Mouse (Mus musculus) lung, postnatal 0 days (tissue): ENCODE measurements around the gene Ncapd3. TPM values are rescaled to one million over a fixed set of nuclear protein-coding genes. Genes with fewer than 3 reads are reported as not detected.
A peak's percentile ranks its signal among the peaks of the same experiment; 100 is the strongest.

Source experiments
- ATAC-seq: fragments of 200-750 bp; cut with Nextera tagmentation; 2 replicates; pipeline ENCODE4 v1.8.0; 2017; ENCODE audit warnings: moderate library complexity
- DNase-seq: peaks from one replicate; pipeline ENCODE4 v3.0.0-alpha.2; 2016; ENCODE audit warnings: low spot score
- H3K27ac ChIP-seq: fragments of 300-500 bp; sonication (generic); 2 replicates; pipeline ENCODE4 v1.5.1; 2014; ENCODE audit warnings: antibody characterized with exemption, mild to moderate bottlenecking, low read length, mixed read lengths
- H3K27me3 ChIP-seq: fragments of 300-500 bp; sonication (generic); replicated peaks from 2 replicates; pipeline ENCODE4 v1.6.1; 2014; ENCODE audit warnings: low read length, mixed read lengths; ENCODE audit not compliant: insufficient read depth
- H3K36me3 ChIP-seq: fragments of 300-500 bp; sonication (generic); 2 replicates; pipeline ENCODE4 v1.6.1; 2014; ENCODE audit warnings: low read length, mixed read lengths; ENCODE audit not compliant: insufficient read depth
- H3K4me1 ChIP-seq: fragments of 300-500 bp; sonication (generic); 2 replicates; pipeline ENCODE4 v1.6.1; 2014; ENCODE audit warnings: antibody characterized with exemption, low read depth, low read length, mixed read lengths; ENCODE audit not compliant: insufficient read depth
- H3K4me2 ChIP-seq: fragments of 300-500 bp; sonication (generic); replicated peaks from 2 replicates; pipeline ENCODE4 v1.6.1; 2014; ENCODE audit warnings: low read depth, mild to moderate bottlenecking, low read length, moderate library complexity, mixed read lengths
- H3K4me3 ChIP-seq: fragments of 300-500 bp; sonication (generic); 2 replicates; pipeline ENCODE4 v1.5.1; 2014; ENCODE audit warnings: low read depth, low read length
- H3K9ac ChIP-seq: fragments of 300-500 bp; sonication (generic); replicated peaks from 2 replicates; pipeline ENCODE4 v1.6.1; 2014; ENCODE audit warnings: low read depth, mild to moderate bottlenecking
- H3K9me3 ChIP-seq: fragments of 300-500 bp; sonication (generic); 2 replicates; pipeline ENCODE4 v1.6.1; 2016; ENCODE audit warnings: low read length, mixed read lengths
- CTCF ChIP-seq: IDR thresholded peaks from 2 replicates; pipeline ENCODE4 v1.5.1; 2016; ENCODE audit warnings: antibody characterized with exemption, mild to moderate bottlenecking
- EP300 ChIP-seq: IDR thresholded peaks from 2 replicates; pipeline ENCODE4 v1.6.1; 2016; ENCODE audit warnings: antibody characterized with exemption, mild to moderate bottlenecking, control low read depth
- WGBS: fragments of 180-500 bp; shearing (Covaris S2); extraction: QIAGEN DNeasy Blood & Tissue Kit; methylation state at CpG from one replicate; pipeline ENCODE4 v1.1.7; 2014; 5-methylcytosine and 5-hydroxymethylcytosine counted together
- polyA plus RNA-seq: library from polyadenylated mRNA; unstranded; fragments of >200 nt; fragmentation: Nextera tagmentation; extraction: Ambion mirVana; gene quantifications from 2 replicates; pipeline ENCODE4 v1.2.1, GENCODE M21; 2015

Gene Ncapd3
- polyA plus RNA-seq, 1 experiment from 2014 or later = 6.3 TPM

- TF ChIP-seq CTCF (peak; percentile 50), EP300 (no peak)
- H3K4me2 ChIP-seq = no peak overlapping the region
- DNase-seq = peak; percentile 34
- H3K9ac ChIP-seq = no peak overlapping the region
- no peaks in the 10 kb centered on the region for H3K9me3 ChIP-seq
- peaks cover 31% of the 10 kb centered on the region for H3K36me3 ChIP-seq
- ATAC-seq = no peak
- no peak overlapping the region for H3K27ac ChIP-seq
- 72% methylated on average over 1 of the region's 1 CpGs for WGBS
- no peaks in the 10 kb centered on the region for H3K27me3 ChIP-seq
- no peaks in the 10 kb centered on the region for H3K4me1 ChIP-seq
- H3K4me3 ChIP-seq = no peak overlapping the region
Measured at GRCm38 (mm10) chr9:27074677-27075076, 44.7 kb downstream of the Ncapd3 start.

- no peaks in the 10 kb centered on the region for H3K4me1 ChIP-seq
- DNase-seq (no peak), ATAC-seq (no peak)
- H3K27me3 ChIP-seq = no peaks in the 10 kb centered on the region
- H3K9me3 ChIP-seq = no peaks in the 10 kb centered on the region
- H3K27ac ChIP-seq = no peak overlapping the region
- no peak overlapping the region for H3K4me2 ChIP-seq
- H3K36me3 ChIP-seq = peaks cover 23% of the 10 kb centered on the region
- H3K4me3 ChIP-seq = no peak overlapping the region
- H3K9ac ChIP-seq = no peak overlapping the region
- TF ChIP-seq EP300 (no peak), CTCF (no peak)
Measured at GRCm38 (mm10) chr9:27075812-27076211, 45.8 kb downstream of the Ncapd3 start.

- peaks cover 31% of the 10 kb centered on the region for H3K36me3 ChIP-seq
- H3K4me2 ChIP-seq = no peak overlapping the region
- no peaks in the 10 kb centered on the region for H3K4me1 ChIP-seq
- no peak overlapping the region for H3K9ac ChIP-seq
- H3K9me3 ChIP-seq = no peaks in the 10 kb centered on the region
- no peak for ATAC-seq
- TF ChIP-seq CTCF (no peak), EP300 (no peak)
- H3K4me3 ChIP-seq = no peak overlapping the region
- no peak for DNase-seq
- H3K27ac ChIP-seq = no peak overlapping the region
- H3K27me3 ChIP-seq = no peaks in the 10 kb centered on the region
- 78% methylated on average over 5 of the region's 5 CpGs for WGBS
Measured at GRCm38 (mm10) chr9:27086256-27086655, 56.3 kb downstream of the Ncapd3 start.

- H3K9ac ChIP-seq = no peak overlapping the region
- H3K36me3 ChIP-seq = peaks cover 31% of the 10 kb centered on the region
- no peaks in the 10 kb centered on the region for H3K9me3 ChIP-seq
- no peaks in the 10 kb centered on the region for H3K4me1 ChIP-seq
- TF ChIP-seq CTCF (no peak), EP300 (no peak)
- H3K4me2 ChIP-seq = no peak overlapping the region
- H3K27me3 ChIP-seq = no peaks in the 10 kb centered on the region
- H3K27ac ChIP-seq = no peak overlapping the region
- H3K4me3 ChIP-seq = no peak overlapping the region
- ATAC-seq (no peak), DNase-seq (no peak)
- 88% methylated on average over 3 of the region's 3 CpGs for WGBS
Measured at GRCm38 (mm10) chr9:27087402-27087801, 57.4 kb downstream of the Ncapd3 start.

- Histone ChIP-seq H3K27me3 (no peaks in the 10 kb centered on the region), H3K4me3 (no peak overlapping the region), H3K9ac (no peak overlapping the region), H3K4me2 (no peak overlapping the region), H3K27ac (no peak overlapping the region), H3K36me3 (peaks cover 29% of the 10 kb centered on the region), H3K4me1 (no peaks in the 10 kb centered on the region), H3K9me3 (no peaks in the 10 kb centered on the region)
- ATAC-seq = no peak
- DNase-seq = no peak
- 81% methylated on average over 1 of the region's 1 CpGs for WGBS
- no peak for TF ChIP-seq EP300
- TF ChIP-seq CTCF = no peak
Measured at GRCm38 (mm10) chr9:27090134-27090533, 60.2 kb downstream of the Ncapd3 start.

GRCm38 (mm10) chr9:27090801-27091775 lies 61.1 kb downstream of the Ncapd3 start:
- DNase-seq = no peak
- H3K4me1 ChIP-seq = no peaks in the 10 kb centered on the region
- TF ChIP-seq EP300 (no peak), CTCF (no peak)
- no peak overlapping the region for H3K4me3 ChIP-seq
- 92% methylated on average over 13 of the region's 13 CpGs for WGBS
- ATAC-seq = no peak
- no peak overlapping the region for H3K4me2 ChIP-seq
- no peak overlapping the region for H3K9ac ChIP-seq
- H3K27me3 ChIP-seq = no peaks in the 10 kb centered on the region
- H3K9me3 ChIP-seq = no peaks in the 10 kb centered on the region
- peaks cover 33% of the 10 kb centered on the region for H3K36me3 ChIP-seq
- no peak overlapping the region for H3K27ac ChIP-seq
